Mouse (Mus musculus): Measurements from ENCODE around the gene Isy1. TPM values are rescaled to one million over a fixed set of nuclear protein-coding genes. Genes with fewer than 3 reads are reported as not detected.

The Isy1 gene
- polyA plus RNA-seq, 1 experiment = 44.4 TPM

DNA sequence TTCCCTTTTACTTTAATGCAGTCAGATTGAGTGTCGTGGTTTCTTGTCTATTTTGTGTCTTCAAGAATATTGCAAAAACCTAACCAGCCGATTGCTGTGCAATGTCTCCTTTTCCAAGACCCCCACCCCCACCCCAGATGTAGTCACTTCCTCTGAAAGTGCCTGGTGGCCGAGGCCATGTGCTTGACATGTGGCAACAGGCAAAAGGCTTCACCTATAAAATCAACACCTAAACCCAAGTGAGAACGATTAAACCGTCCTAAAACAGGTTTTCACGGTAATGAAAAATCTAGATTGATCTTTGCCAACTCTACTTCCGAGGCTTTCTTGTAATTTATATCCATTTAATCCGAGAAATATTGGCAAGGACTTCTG is 11.2 kb upstream of the Isy1 start:
- peak; percentile 99 for TF ChIP-seq MAX (IDR thresholded peaks at IDR 0.05)
- TF ChIP-seq MYOG (IDR thresholded peaks at IDR 0.05; ENCODE audit: control insufficient read depth, extremely low read depth, insufficient read length) = no peak
- TF ChIP-seq CTCF (IDR thresholded peaks at IDR 0.05; ENCODE audit: control insufficient read depth, insufficient read depth, insufficient read length) = no peak
- no peak for TF ChIP-seq FOSL1 (IDR thresholded peaks at IDR 0.05; ENCODE audit: insufficient read depth, low read length, poor library complexity, severe bottlenecking)
- TF ChIP-seq MYOD1 (IDR thresholded peaks at IDR 0.05; ENCODE audit: control insufficient read depth, insufficient read length, low read depth) = no peak
- TF ChIP-seq USF1 (IDR thresholded peaks at IDR 0.05; ENCODE audit: low read depth) = no peak
- TF ChIP-seq CEBPB (IDR thresholded peaks at IDR 0.05; ENCODE audit: low read depth) = no peak

DNA sequence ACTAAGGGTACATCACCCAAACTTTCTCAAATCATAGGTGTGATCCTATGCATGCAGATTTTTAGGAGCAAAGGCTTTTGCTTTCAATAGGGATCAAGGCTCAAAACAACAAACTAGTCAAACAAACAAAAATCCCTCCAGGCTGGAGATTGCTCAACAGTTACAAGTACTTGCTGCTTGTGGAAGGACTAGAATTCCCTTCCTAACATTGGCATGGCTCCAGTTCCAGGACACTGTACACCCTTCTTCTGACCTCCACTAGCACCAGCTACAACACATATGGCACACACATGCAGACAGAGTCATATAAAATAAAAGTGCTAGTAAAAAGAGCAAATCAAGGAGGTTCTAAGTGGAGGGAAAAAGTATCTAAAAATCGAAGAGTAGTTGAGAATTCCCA is 8.2 kb upstream of the Isy1 start:
- Histone ChIP-seq H3K79me2 (ENCODE audit: control insufficient read depth, insufficient read depth) (peaks cover 91% of the 10 kb centered on the region), H3K4me3 (ENCODE audit: insufficient read depth, poor library complexity, severe bottlenecking) (no peak overlapping the region), H3K36me3 (ENCODE audit: control insufficient read depth, insufficient read depth) (peaks cover 83% of the 10 kb centered on the region), H3K79me3 (ENCODE audit: low read depth) (peaks cover 76% of the 10 kb centered on the region), H3ac (ENCODE audit: control insufficient read depth, insufficient read length, low read depth) (no peak overlapping the region), H3K27me3 (ENCODE audit: control insufficient read depth, insufficient read depth, insufficient read length) (no peaks in the 10 kb centered on the region)
- no peak for TF ChIP-seq MYOG (IDR thresholded peaks at IDR 0.05; ENCODE audit: control insufficient read depth, extremely low read depth, insufficient read length)
- TF ChIP-seq CEBPB (IDR thresholded peaks at IDR 0.05; ENCODE audit: low read depth) = peak; percentile 43

More for the DNA sequence above, 11.2 kb upstream of the Isy1 start:
- peaks cover 53% of the 10 kb centered on the region for H3K36me3 ChIP-seq (ENCODE audit: control insufficient read depth, insufficient read depth)
- peak overlapping the region; percentile 85 for H3ac ChIP-seq (ENCODE audit: control insufficient read depth, insufficient read length, low read depth)
- H3K4me3 ChIP-seq (ENCODE audit: insufficient read depth, poor library complexity, severe bottlenecking) = peak overlapping the region; percentile 86
- H3K79me3 ChIP-seq (ENCODE audit: low read depth) = peaks cover 57% of the 10 kb centered on the region
- no peaks in the 10 kb centered on the region for H3K27me3 ChIP-seq (ENCODE audit: control insufficient read depth, insufficient read depth, insufficient read length)
- H3K79me2 ChIP-seq (ENCODE audit: control insufficient read depth, insufficient read depth) = peaks cover 68% of the 10 kb centered on the region

DNA sequence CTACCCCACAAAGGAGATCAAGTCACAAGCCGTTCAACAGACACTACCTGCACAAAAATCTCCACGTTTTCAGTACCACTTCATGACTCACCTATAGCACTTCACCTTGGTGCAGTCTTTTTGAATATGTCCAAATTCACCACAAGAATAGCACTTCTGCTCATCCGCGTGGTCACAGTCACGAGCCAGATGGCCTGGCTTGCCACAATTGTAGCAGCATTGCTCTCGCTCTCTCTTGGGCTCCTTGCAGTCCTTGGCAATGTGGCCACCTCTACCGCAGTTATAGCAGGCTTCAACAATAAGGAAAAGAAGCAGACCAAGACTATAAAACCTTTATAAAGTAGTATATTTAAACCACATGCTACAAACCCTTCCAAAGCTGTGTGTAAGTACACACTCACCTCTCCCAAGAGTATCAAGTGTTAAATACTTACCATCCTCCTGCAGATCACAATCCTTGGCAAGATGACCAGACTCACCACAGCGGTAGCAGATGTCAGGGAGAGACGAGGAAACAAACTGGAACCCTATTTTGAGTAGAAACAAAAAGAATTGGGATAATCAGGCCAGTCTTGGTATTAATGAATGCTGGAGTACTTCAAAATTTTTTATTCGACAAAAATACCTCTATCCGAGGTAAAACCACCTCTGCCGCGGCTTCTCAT is 6.6 kb upstream of the Isy1 start:
- TF ChIP-seq CTCF (IDR thresholded peaks at IDR 0.05; ENCODE audit: control insufficient read depth, insufficient read depth, insufficient read length) = no peak
- TF ChIP-seq USF1 (IDR thresholded peaks at IDR 0.05; ENCODE audit: low read depth) = no peak
- TF ChIP-seq MYOD1 (IDR thresholded peaks at IDR 0.05; ENCODE audit: control insufficient read depth, insufficient read length, low read depth) = no peak
- no peak for TF ChIP-seq MYOG (IDR thresholded peaks at IDR 0.05; ENCODE audit: control insufficient read depth, extremely low read depth, insufficient read length)
- TF ChIP-seq FOSL1 (IDR thresholded peaks at IDR 0.05; ENCODE audit: insufficient read depth, low read length, poor library complexity, severe bottlenecking) = no peak
- TF ChIP-seq CEBPB (IDR thresholded peaks at IDR 0.05; ENCODE audit: low read depth) = no peak
- TF ChIP-seq MAX (IDR thresholded peaks at IDR 0.05) = no peak
- Histone ChIP-seq H3K27me3 (ENCODE audit: control insufficient read depth, insufficient read depth, insufficient read length) (no peaks in the 10 kb centered on the region), H3K36me3 (ENCODE audit: control insufficient read depth, insufficient read depth) (peaks cover 94% of the 10 kb centered on the region), H3K79me2 (ENCODE audit: control insufficient read depth, insufficient read depth) (peaks cover 77% of the 10 kb centered on the region), H3K79me3 (ENCODE audit: low read depth) (peaks cover 72% of the 10 kb centered on the region), H3K4me3 (ENCODE audit: insufficient read depth, poor library complexity, severe bottlenecking) (no peak overlapping the region), H3ac (ENCODE audit: control insufficient read depth, insufficient read length, low read depth) (no peak overlapping the region)

DNA sequence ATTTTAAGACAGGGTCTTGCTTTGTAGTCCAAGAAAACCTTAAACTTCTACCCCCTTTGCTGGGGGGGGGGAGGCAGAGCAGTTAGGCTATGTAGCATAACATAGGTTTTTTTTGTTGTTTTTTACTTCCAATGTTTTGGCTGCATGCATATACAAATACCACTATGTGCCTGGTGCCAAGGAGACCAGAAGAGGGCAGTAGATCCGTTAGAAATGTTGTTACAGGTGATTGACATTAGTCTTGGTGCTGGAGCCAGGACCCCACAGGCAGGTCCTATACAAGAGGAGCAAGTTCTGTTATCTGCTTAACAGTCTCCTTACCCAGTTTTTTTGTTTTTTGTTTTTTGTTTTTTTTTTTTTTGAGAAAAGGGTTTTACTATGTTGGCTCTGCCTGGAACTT is 3.7 kb upstream of the Isy1 start:
- Histone ChIP-seq H3ac (ENCODE audit: control insufficient read depth, insufficient read length, low read depth) (no peak overlapping the region), H3K36me3 (ENCODE audit: control insufficient read depth, insufficient read depth) (peaks cover 65% of the 10 kb centered on the region), H3K79me3 (ENCODE audit: low read depth) (peaks cover 51% of the 10 kb centered on the region), H3K4me3 (ENCODE audit: insufficient read depth, poor library complexity, severe bottlenecking) (no peak overlapping the region), H3K27me3 (ENCODE audit: control insufficient read depth, insufficient read depth, insufficient read length) (no peaks in the 10 kb centered on the region), H3K79me2 (ENCODE audit: control insufficient read depth, insufficient read depth) (peaks cover 60% of the 10 kb centered on the region)
- TF ChIP-seq MYOD1 (IDR thresholded peaks at IDR 0.05; ENCODE audit: control insufficient read depth, insufficient read length, low read depth) (no peak), MAX (IDR thresholded peaks at IDR 0.05) (no peak), MYOG (IDR thresholded peaks at IDR 0.05; ENCODE audit: control insufficient read depth, extremely low read depth, insufficient read length) (no peak), CEBPB (IDR thresholded peaks at IDR 0.05; ENCODE audit: low read depth) (no peak), CTCF (IDR thresholded peaks at IDR 0.05; ENCODE audit: control insufficient read depth, insufficient read depth, insufficient read length) (no peak), FOSL1 (IDR thresholded peaks at IDR 0.05; ENCODE audit: insufficient read depth, low read length, poor library complexity, severe bottlenecking) (no peak), USF1 (IDR thresholded peaks at IDR 0.05; ENCODE audit: low read depth) (no peak)

DNA sequence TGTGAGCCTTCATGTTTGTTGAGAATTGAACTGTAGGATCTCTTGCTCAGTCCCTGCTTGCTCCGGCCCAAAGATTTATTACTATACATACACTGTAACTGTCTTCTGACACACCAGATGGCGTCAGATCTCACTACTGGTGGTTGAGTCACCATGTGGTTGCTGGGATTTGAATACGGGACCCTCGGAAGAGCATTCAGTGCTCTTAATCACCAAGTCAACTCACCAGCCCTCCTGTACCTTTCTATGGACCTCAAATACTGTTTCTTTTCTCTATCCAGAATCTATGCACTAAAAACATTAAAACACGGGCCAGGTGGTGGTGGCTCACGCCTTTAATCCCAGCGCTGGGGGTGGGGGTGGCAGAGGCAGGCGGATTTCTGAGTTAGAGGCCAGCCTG is 3.0 kb upstream of the Isy1 start:
- no peaks in the 10 kb centered on the region for H3K27me3 ChIP-seq (ENCODE audit: control insufficient read depth, insufficient read depth, insufficient read length)
- H3K36me3 ChIP-seq (ENCODE audit: control insufficient read depth, insufficient read depth) = peaks cover 59% of the 10 kb centered on the region
- peaks cover 60% of the 10 kb centered on the region for H3K79me2 ChIP-seq (ENCODE audit: control insufficient read depth, insufficient read depth)
- TF ChIP-seq CTCF (IDR thresholded peaks at IDR 0.05; ENCODE audit: control insufficient read depth, insufficient read depth, insufficient read length) = no peak
- TF ChIP-seq MYOG (IDR thresholded peaks at IDR 0.05; ENCODE audit: control insufficient read depth, extremely low read depth, insufficient read length) = no peak
- no peak for TF ChIP-seq FOSL1 (IDR thresholded peaks at IDR 0.05; ENCODE audit: insufficient read depth, low read length, poor library complexity, severe bottlenecking)
- no peak for TF ChIP-seq MAX (IDR thresholded peaks at IDR 0.05)
- TF ChIP-seq USF1 (IDR thresholded peaks at IDR 0.05; ENCODE audit: low read depth) = no peak
- no peak for TF ChIP-seq CEBPB (IDR thresholded peaks at IDR 0.05; ENCODE audit: low read depth)
- no peak for TF ChIP-seq MYOD1 (IDR thresholded peaks at IDR 0.05; ENCODE audit: control insufficient read depth, insufficient read length, low read depth)
- H3K79me3 ChIP-seq (ENCODE audit: low read depth) = peaks cover 51% of the 10 kb centered on the region
- H3ac ChIP-seq (ENCODE audit: control insufficient read depth, insufficient read length, low read depth) = no peak overlapping the region
- no peak overlapping the region for H3K4me3 ChIP-seq (ENCODE audit: insufficient read depth, poor library complexity, severe bottlenecking)
